Mouse (Mus musculus) yolk sac, embryonic 10.5 days (tissue): ENCODE measurements around the gene Utp14b.

Source experiments
- DNase-seq: peaks from one replicate; pipeline ENCODE4 v3.0.0-alpha.2; 2017; ENCODE audit warnings: low spot score

The Utp14b gene

GRCm38 (mm10) chr1:78657671-78658440 is at the start of gene Utp14b, which contains the start of gene Acsl3:
TSS of gene Utp14b (plus strand) at chr1:78658038.
TSS of gene Acsl3 (plus strand) at chr1:78657825.
- DNase-seq, result peak; percentile 97

- DNase-seq, result peak; percentile 45
Observed at GRCm38 (mm10) chr1:78609134-78609907, 48.5 kb upstream of the Utp14b start.

- DNase-seq, result no peak
Observed at GRCm38 (mm10) chr1:78611039-78611438, 46.8 kb upstream of the Utp14b start.

- no peak for DNase-seq
Observed at GRCm38 (mm10) chr1:78612959-78613358, 44.9 kb upstream of the Utp14b start.

- no peak for DNase-seq
Observed at GRCm38 (mm10) chr1:78624352-78624751, 33.5 kb upstream of the Utp14b start.

GRCm38 (mm10) chr1:78634486-78634885 is 23.4 kb upstream of the Utp14b start:
- no peak for DNase-seq

GRCm38 (mm10) chr1:78640871-78641270 is 17.0 kb upstream of the Utp14b start:
- DNase-seq, result no peak

GRCm38 (mm10) chr1:78641791-78642190 is 16.0 kb upstream of the Utp14b start:
- DNase-seq, result no peak

GRCm38 (mm10) chr1:78642197-78642596 is 15.6 kb upstream of the Utp14b start:
- DNase-seq, result no peak

GRCm38 (mm10) chr1:78647317-78647885 is 10.4 kb upstream of the Utp14b start:
- DNase-seq, result no peak

- no peak for DNase-seq
Observed at GRCm38 (mm10) chr1:78649269-78650061, 8.4 kb upstream of the Utp14b start.

- peak; percentile 58 for DNase-seq
Observed at GRCm38 (mm10) chr1:78656472-78656871, 1.4 kb upstream of the Utp14b start.

GRCm38 (mm10) chr1:78657021-78657629 is 713 bp upstream of the Utp14b start:
- no peak for DNase-seq

GRCm38 (mm10) chr1:78658441-78659269 is 817 bp downstream of the Utp14b start:
- peak; percentile 58 for DNase-seq

GRCm38 (mm10) chr1:78659270-78659823 is 1.5 kb downstream of the Utp14b start:
- DNase-seq, result no peak

GRCm38 (mm10) chr1:78664326-78664725 is 6.5 kb downstream of the Utp14b start:
- DNase-seq, result no peak

- no peak for DNase-seq
Observed at GRCm38 (mm10) chr1:78665954-78666499, 8.2 kb downstream of the Utp14b start.

GRCm38 (mm10) chr1:78666585-78666984 is 8.7 kb downstream of the Utp14b start:
- DNase-seq, result no peak

- no peak for DNase-seq
Observed at GRCm38 (mm10) chr1:78682291-78682690, 24.5 kb downstream of the Utp14b start.

- DNase-seq, result no peak
Observed at GRCm38 (mm10) chr1:78684128-78684527, 26.3 kb downstream of the Utp14b start.
